Mouse (Mus musculus): ENCODE results near the gene LTO1. TPM values are rescaled to one million over a fixed set of nuclear protein-coding genes. Genes with fewer than 3 reads are reported as not detected.

The LTO1 gene
- polyA plus RNA-seq, 1 experiment, result 44.2 TPM

Other genes starting within 250 kb of the LTO1 start
- 5.3 and 8.9 TPM in 2 replicates for gene Ano1, start 163.1 kb upstream of the LTO1 start, polyA plus RNA-seq (2012; rRNA removed)
- 0.12 and 0.29 TPM in 2 replicates for gene Fgf3, start 77.0 kb upstream of the LTO1 start, polyA plus RNA-seq (2012; rRNA removed)
- gene Fgf4, start 67.7 kb upstream of the LTO1 start, polyA plus RNA-seq (2012; rRNA removed), result not detected in 2 replicates
- gene Fgf15, start 18.6 kb upstream of the LTO1 start, polyA plus RNA-seq (2012; rRNA removed), result not detected in 2 replicates
- 29.8 and 36.6 TPM in 2 replicates for gene Ccnd1, start 24.8 kb downstream of the LTO1 start, polyA plus RNA-seq (2012; rRNA removed)